Mouse (Mus musculus) erythroblast, embryonic 14.5 days (primary cell): ENCODE measurements around the gene Eif3f.

Source experiments
- GATA1 ChIP-seq: IDR thresholded peaks from 2 replicates; pipeline ENCODE4 v1.6.1; 2012; ENCODE audit warnings: low read length, inconsistent platforms, mixed read lengths
- TAL1 ChIP-seq: IDR thresholded peaks from 3 replicates; pipeline ENCODE4 v1.6.1; 2012; ENCODE audit warnings: low read length, inconsistent platforms, mixed read lengths

- no peak for TF ChIP-seq GATA1
- no peak for TF ChIP-seq TAL1
Observed at GRCm38 (mm10) chr7:108927043-108927442, 7.2 kb upstream of the Eif3f start.
